ENCODE assay signal across 8 mouse cellular contexts in genomic region chr1:58210203-58210602, GRCm38 (mm10). TPM values are rescaled to one million over a fixed set of nuclear protein-coding genes. Genes with fewer than 3 reads are reported as not detected.
DNase-seq lines count a peak whose midpoint lies in the region; ATAC-seq and TF ChIP-seq lines count a peak whose summit lies in the region.

Gene Aox4, plus strand, starts transcription at chr1:58210397.

- 0 out of 2 replicates have a peak within 1 kb of the TSS, but pooled peaks have one; percentile 21 for H3K27ac ChIP-seq in hindbrain, embryonic 16.5 days (ENCODE audit: low read depth, low read length)
- no peak within 1 kb of the TSS for H3K27ac ChIP-seq in hindbrain, embryonic 10.5 days
- H3K27ac ChIP-seq in cortical plate, adult 2 months (ENCODE audit: insufficient read depth, low read length), result no peak within 1 kb of the TSS
- no peak within 1 kb of the TSS for H3K27ac ChIP-seq in intestine, embryonic 15.5 days

- H3K4me1 ChIP-seq in hindbrain, embryonic 16.5 days (ENCODE audit: control insufficient read depth, insufficient read depth, low read depth, low read length), result no peaks in the 10 kb centered on the region
- no peaks in the 10 kb centered on the region for H3K4me1 ChIP-seq in hindbrain, embryonic 10.5 days (replicated peaks)
- H3K4me1 ChIP-seq in cortical plate, adult 2 months (ENCODE audit: control insufficient read depth, insufficient read depth, low read length), result 0 out of 2 replicates have a peak, but pooled peaks cover 2% of the 10 kb centered on the region
- H3K4me1 ChIP-seq in intestine, embryonic 15.5 days (replicated peaks), result no peaks in the 10 kb centered on the region

- DNase-seq in hindbrain, embryonic 10.5 days (ENCODE audit: low spot score), result no peak
- peak; percentile 43 to 62 for DNase-seq in layer of hippocampus, postnatal 10 days (ENCODE audit: low spot score in 2 of 2)
- DNase-seq in right cerebral cortex, adult 2 months (ENCODE audit: low spot score in 2 of 2), result peak; percentile 54 to 65
- DNase-seq in lung, adult 18-20 months, result no peak
- DNase-seq in T-cell, adult 2 months (ENCODE audit: low spot score), result no peak

- no peaks in the 10 kb centered on the region for H3K36me3 ChIP-seq in hindbrain, embryonic 16.5 days (ENCODE audit: control insufficient read depth, insufficient read depth, low read length)
- H3K36me3 ChIP-seq in hindbrain, embryonic 10.5 days, result no peaks in the 10 kb centered on the region
- H3K36me3 ChIP-seq in intestine, embryonic 15.5 days, result no peaks in the 10 kb centered on the region

- H3K4me3 ChIP-seq in hindbrain, embryonic 16.5 days (ENCODE audit: low read length), result no peak within 1 kb of the TSS
- no peak within 1 kb of the TSS for H3K4me3 ChIP-seq in hindbrain, embryonic 10.5 days
- H3K4me3 ChIP-seq in cortical plate, adult 2 months (ENCODE audit: insufficient read depth, low read length), result peak within 1 kb of the TSS; percentile 25; the same call in 1 of the 2 replicates
- H3K4me3 ChIP-seq in intestine, embryonic 15.5 days (replicated peaks), result no peak within 1 kb of the TSS

- H3K4me2 ChIP-seq in hindbrain, embryonic 16.5 days (ENCODE audit: low read length), result no peak within 1 kb of the TSS; the same call in 1 of the 2 replicates
- no peak within 1 kb of the TSS for H3K4me2 ChIP-seq in intestine, embryonic 15.5 days (replicated peaks)

- 72% methylated on average over 17 of the region's 17 CpGs for WGBS in hindbrain, embryonic 16.5 days
- WGBS in hindbrain, embryonic 10.5 days, result 88% methylated on average over 17 of the region's 17 CpGs
- WGBS in intestine, embryonic 15.5 days, result 75% methylated on average over 17 of the region's 17 CpGs

- no peak within 1 kb of the TSS for H3K9ac ChIP-seq in hindbrain, embryonic 16.5 days (ENCODE audit: low read depth, low read length)
- H3K9ac ChIP-seq in intestine, embryonic 15.5 days, result no peak within 1 kb of the TSS

- TF ChIP-seq CTCF in cortical plate, adult 2 months (IDR thresholded peaks at IDR 0.05; ENCODE audit: extremely low read depth, insufficient read depth, low read length), result no peak

- 0 out of 2 replicates have a peak, but pooled peaks have one; percentile 63 for ATAC-seq in hindbrain, embryonic 16.5 days
- no peak for ATAC-seq in intestine, embryonic 15.5 days

- H3K27me3 ChIP-seq in hindbrain, embryonic 16.5 days (replicated peaks; ENCODE audit: control insufficient read depth, insufficient read depth, low read length), result no peaks in the 10 kb centered on the region
- no peaks in the 10 kb centered on the region for H3K27me3 ChIP-seq in hindbrain, embryonic 10.5 days (ENCODE audit: insufficient read depth, poor library complexity, severe bottlenecking)
- H3K27me3 ChIP-seq in intestine, embryonic 15.5 days (replicated peaks), result no peaks in the 10 kb centered on the region

- peak; percentile 25; the same call in 1 of the 2 replicates for TF ChIP-seq POLR2A in cortical plate, adult 2 months (IDR thresholded peaks at IDR 0.05; ENCODE audit: extremely low read depth, insufficient read depth, low read length)

- H3K9me3 ChIP-seq in hindbrain, embryonic 16.5 days (ENCODE audit: control insufficient read depth, low read length), result no peaks in the 10 kb centered on the region
- no peaks in the 10 kb centered on the region for H3K9me3 ChIP-seq in hindbrain, embryonic 10.5 days
- no peaks in the 10 kb centered on the region for H3K9me3 ChIP-seq in intestine, embryonic 15.5 days

RNA-seq across cellular contexts. Expression of gene Aox4, which starts in this region (rescaled TPM):
- polyA plus RNA-seq in hindbrain, embryonic 16.5 days (2015; fragmentation: Nextera tagmentation; extraction: Ambion mirVana), result 0.29 and 0.59 TPM in 2 replicates
- 0.05 and 0.07 TPM in 2 replicates for polyA plus RNA-seq in hindbrain, embryonic 10.5 days (2016; fragmentation: Nextera tagmentation; extraction: Ambion mirVana)
- 1.0 and 1.1 TPM in 2 replicates for polyA plus RNA-seq in cortical plate, adult 2 months (2012; rRNA removed)
- 10 to 100 TPM; 10.1 to 10.9 TPM for total RNA-seq in layer of hippocampus, postnatal 10 days (2021)
- polyA plus RNA-seq in intestine, embryonic 15.5 days (2015; fragmentation: Nextera tagmentation; extraction: Ambion mirVana), result 0.04 and 0.05 TPM in 2 replicates

Comparison
In these comparisons a context has a peak if more than half of its experiments do, and no peak if none do; other contexts are left out.
1. Peak in ATAC-seq and H3K27ac ChIP-seq in hindbrain, embryonic 16.5 days; RNA of the gene not detected or under 1 TPM.
2. DNase-seq: peak in layer of hippocampus, postnatal 10 days (2 of 2) and right cerebral cortex, adult 2 months (2 of 2); none in hindbrain, embryonic 10.5 days (single experiment), lung, adult 18-20 months (0 of 2) and T-cell, adult 2 months (single experiment).